Comparison of ENCODE assay signal across 8 mouse cellular contexts in genomic region chr12:25438217-25439028, GRCm38 (mm10).
A peak's percentile ranks its signal among the peaks of the same experiment; 100 is the strongest.
DNase-seq lines count a peak whose midpoint lies in the region; ATAC-seq lines count a peak whose summit lies in the region.

No protein-coding gene starts in this region.

- no peak overlapping the region for H3K27ac ChIP-seq in heart, embryonic 16.5 days (ENCODE audit: low read length)

- H3K4me1 ChIP-seq in heart, embryonic 16.5 days (ENCODE audit: control insufficient read depth, insufficient read depth, low read length): peaks cover 3% of the 10 kb centered on the region; the same call in 1 of the 2 replicates

- H3K36me3 ChIP-seq in heart, embryonic 16.5 days (ENCODE audit: control insufficient read depth, insufficient read depth): no peaks in the 10 kb centered on the region

- H3K9ac ChIP-seq in heart, embryonic 16.5 days (ENCODE audit: low read length): no peak overlapping the region

- no peaks in the 10 kb centered on the region for H3K27me3 ChIP-seq in heart, embryonic 16.5 days (ENCODE audit: control insufficient read depth, insufficient read depth, low read length)

- WGBS in heart, embryonic 16.5 days: 68% methylated on average over 8 of the region's 8 CpGs

- ATAC-seq in heart, embryonic 16.5 days (replicated peaks; ENCODE audit: extremely low read depth, insufficient read depth, low FRiP score): peak; percentile 14; the same call in 1 of the 2 replicates
- peak; percentile 96 for ATAC-seq in granulocyte monocyte progenitor cell, adult 5-6 weeks (replicated peaks; ENCODE audit: poor library complexity, severe bottlenecking)

- H3K9me3 ChIP-seq in heart, embryonic 16.5 days (replicated peaks; ENCODE audit: control insufficient read depth, low read length): no peaks in the 10 kb centered on the region

- H3K4me2 ChIP-seq in heart, embryonic 16.5 days (ENCODE audit: low read depth, low read length): no peak overlapping the region

- H3K4me3 ChIP-seq in heart, embryonic 16.5 days (ENCODE audit: low read length): no peak overlapping the region

- DNase-seq in heart, adult 8-10 months (ENCODE audit: low spot score): no peak
- peak; percentile 75 for DNase-seq in CD4-positive helper T cell, adult 2 months (ENCODE audit: low read depth, low spot score)
- DNase-seq in natural killer cell, adult 2 months (ENCODE audit: low spot score in 2 of 2): peak; percentile 75 to 81
- DNase-seq in layer of hippocampus, adult 8-10 months (ENCODE audit: low spot score in 2 of 2): no peak
- DNase-seq in urinary bladder, postnatal 25 days (ENCODE audit: low spot score): no peak
- no peak for DNase-seq in ovary, postnatal 10 days (ENCODE audit: low spot score)

Comparison
In these comparisons a context has a peak if more than half of its experiments do, and no peak if none do; other contexts are left out.
1. DNase-seq: peak in CD4-positive helper T cell, adult 2 months (single experiment) and natural killer cell, adult 2 months (2 of 2); none in heart, adult 8-10 months (single experiment), layer of hippocampus, adult 8-10 months (0 of 2), urinary bladder, postnatal 25 days (single experiment) and ovary, postnatal 10 days (single experiment).